Mouse (Mus musculus) heart, postnatal 10 days (tissue): ENCODE measurements around the gene Krtap5-1. TPM values are rescaled to one million over a fixed set of nuclear protein-coding genes. Genes with fewer than 3 reads are reported as not detected.
"Not testable (repeated sequence)": the region's sequence is repeated elsewhere in the genome, so short reads cannot be mapped to it uniquely, and the experiment has no call there.

ENCODE experiments used
- DNase-seq, 2 experiments: peaks; one replicate each; pipeline ENCODE4 v3.0.0; 2021
- intact Hi-C: fragments of 180-260 bp; cut with DNase I; formaldehyde crosslinking; loops from one replicate; pipeline ENCODE4 v1.15.1; 2025
- total RNA-seq, 2 experiments: library from RNA; stranded (reverse); gene quantifications; 2 replicates each; pipeline ENCODE4 v1.2.3; 2021

Gene Krtap5-1
- not detected for total RNA-seq

DNA sequence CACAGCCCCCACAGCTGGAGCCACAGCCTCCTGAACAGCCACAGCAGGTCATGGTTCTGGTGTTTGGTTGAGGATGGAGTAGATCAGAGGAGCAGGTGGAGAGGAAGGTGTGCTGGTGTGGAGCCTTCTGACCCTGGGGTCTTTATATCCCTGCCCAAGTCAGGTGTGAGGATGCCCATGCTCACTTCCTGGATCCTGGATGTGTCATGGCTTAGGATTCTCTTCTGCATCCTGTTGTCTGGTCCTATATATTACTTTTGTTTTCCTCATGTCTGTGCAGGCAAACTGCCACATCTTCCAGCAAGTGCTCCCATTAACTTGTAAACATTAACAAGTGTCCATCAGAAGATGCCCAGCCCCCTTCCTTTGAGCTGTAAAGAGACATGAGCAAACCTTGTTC, at the start of gene Krtap5-1:
Gene Krtap5-1, minus strand, starts transcription at position 101 of the 400 bp plus-strand sequence.
- DNase-seq, intact Hi-C loops: not testable (repeated sequence)

DNA sequence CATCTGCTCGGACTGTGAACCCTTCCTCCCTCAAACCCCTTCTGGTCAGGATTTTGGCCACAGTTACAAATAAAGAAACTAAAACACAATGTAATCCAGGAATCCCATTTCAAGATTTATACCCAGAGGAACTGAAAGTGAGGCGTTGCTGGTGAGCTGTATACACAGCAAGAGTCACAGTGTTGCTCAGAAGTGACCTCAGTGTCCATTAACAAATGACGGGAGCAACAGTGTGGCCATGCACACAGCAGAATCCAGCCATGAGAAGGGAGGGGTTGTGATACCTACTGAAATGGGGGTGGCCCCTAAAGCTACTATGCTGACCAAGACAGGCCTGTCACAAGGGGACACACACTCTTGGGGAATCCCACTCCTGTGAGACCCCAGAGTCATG, 45.3 kb upstream of the Krtap5-1 start:
- no peak for DNase-seq

GRCm38 (mm10) chr7:142341564-142342246, 44.8 kb upstream of the Krtap5-1 start:
- intact Hi-C loops = no loop called here

More for the DNA sequence above, 45.3 kb upstream of the Krtap5-1 start:
- intact Hi-C loops = no loop called here

GRCm38 (mm10) chr7:142340269-142340970, 43.5 kb upstream of the Krtap5-1 start:
- intact Hi-C loops = no loop called here
- no peak for DNase-seq

More at GRCm38 (mm10) chr7:142341564-142342246, 44.8 kb upstream of the Krtap5-1 start:
- no peak for DNase-seq

- intact Hi-C loops = loop anchor here (2.0 kb wide), 3 partner anchors 18 to 340 kb away; no protein-coding TSS in a partner anchor
- no peak for DNase-seq
These were observed 38.2 kb upstream of the Krtap5-1 start for GRCm38 (mm10) chr7:142335151-142335550.

GRCm38 (mm10) chr7:142334246-142334645, 37.3 kb upstream of the Krtap5-1 start:
- peak; percentile 86 to 95 for DNase-seq
- intact Hi-C loops = loop anchor here (1.0 to 2.0 kb wide), 6 partner anchors 17 to 341 kb away; no protein-coding TSS in a partner anchor

- DNase-seq, intact Hi-C loops: not testable (repeated sequence)
These were observed 35.8 kb upstream of the Krtap5-1 start for GRCm38 (mm10) chr7:142332741-142333140.

GRCm38 (mm10) chr7:142331281-142331680, 34.4 kb upstream of the Krtap5-1 start:
- intact Hi-C loops = no loop called here
- no peak for DNase-seq

- DNase-seq = peak; percentile 85 to 86
- intact Hi-C loops = no loop called here
These were observed 33.4 kb upstream of the Krtap5-1 start for GRCm38 (mm10) chr7:142330271-142330724.

GRCm38 (mm10) chr7:142328507-142328906, 31.6 kb upstream of the Krtap5-1 start:
- intact Hi-C loops = no loop called here
- no peak for DNase-seq

DNA sequence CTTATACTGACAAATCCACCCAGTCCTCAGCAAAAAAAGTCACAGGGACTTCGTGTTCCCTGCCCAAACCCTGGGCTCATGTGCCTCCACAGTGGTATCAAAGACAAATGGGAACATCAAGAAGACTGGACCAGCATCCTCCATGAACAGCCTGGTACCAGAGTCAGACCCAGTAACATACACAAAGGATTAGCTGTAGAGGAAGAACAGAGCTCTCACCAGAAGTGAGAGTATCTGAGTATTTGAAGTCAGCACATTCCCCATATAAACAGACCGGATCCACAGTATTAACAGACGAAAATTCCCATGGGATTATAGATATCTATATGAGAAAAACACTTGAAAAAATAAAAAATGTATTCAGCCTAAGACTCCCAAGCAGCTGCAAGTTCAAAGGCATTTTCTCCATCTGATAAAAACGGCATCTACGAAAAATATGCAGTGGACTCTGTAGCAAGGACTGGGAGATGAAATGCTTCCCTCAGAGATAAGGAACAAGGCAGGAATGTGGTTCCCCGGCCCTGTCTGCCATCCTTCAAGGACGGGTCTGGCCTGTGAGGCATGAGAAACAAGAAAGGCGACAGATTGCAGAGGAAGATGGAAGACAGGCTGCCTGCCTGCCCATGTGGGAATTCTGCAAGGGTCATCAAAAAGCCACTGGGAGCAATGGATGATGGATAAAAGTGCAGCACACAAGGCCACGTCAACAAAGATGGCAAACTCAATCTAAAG, 30.0 kb upstream of the Krtap5-1 start:
- no peak for DNase-seq
- intact Hi-C loops = no loop called here

- no peak for DNase-seq
- intact Hi-C loops = no loop called here
These were observed 26.6 kb upstream of the Krtap5-1 start for GRCm38 (mm10) chr7:142323396-142324117.

GRCm38 (mm10) chr7:142322641-142323040, 25.7 kb upstream of the Krtap5-1 start:
- no peak for DNase-seq
- intact Hi-C loops = no loop called here

DNA sequence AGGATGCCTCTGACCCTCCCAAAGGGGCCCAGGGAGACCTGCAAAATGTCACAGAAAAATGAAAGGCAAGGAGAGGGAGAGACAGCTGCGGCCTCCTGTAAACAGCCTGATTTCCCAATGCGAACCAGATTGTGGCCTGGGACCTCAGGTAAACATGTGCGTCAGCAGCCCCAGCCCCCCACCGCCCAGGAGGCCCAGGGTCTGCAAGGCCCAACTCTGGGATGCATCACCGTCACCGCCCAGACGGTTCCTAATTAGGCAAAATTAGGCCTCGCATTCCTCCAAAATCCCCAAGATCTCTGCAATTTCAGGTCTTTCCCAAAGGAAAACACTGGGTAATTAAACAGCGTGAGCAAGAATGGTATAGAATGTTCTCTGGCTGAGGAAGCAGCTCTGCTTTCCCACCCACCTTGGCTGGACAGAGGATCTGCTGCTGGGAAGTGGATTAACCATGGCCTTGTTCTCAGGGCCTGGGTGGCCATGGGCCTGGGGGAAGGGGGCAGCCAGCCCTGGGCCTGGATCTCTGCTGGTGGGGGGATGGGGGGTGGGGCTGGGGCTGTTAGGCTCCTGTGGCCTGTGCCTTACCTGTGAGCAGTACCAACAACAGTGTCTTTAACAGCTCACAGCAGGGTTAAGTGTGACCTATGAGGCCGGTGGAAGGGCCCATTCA, 24.9 kb upstream of the Krtap5-1 start:
- DNase-seq, intact Hi-C loops: not testable (repeated sequence)

- no peak for DNase-seq
- intact Hi-C loops = no loop called here
These were observed 24.0 kb upstream of the Krtap5-1 start for GRCm38 (mm10) chr7:142320906-142321305.

DNA sequence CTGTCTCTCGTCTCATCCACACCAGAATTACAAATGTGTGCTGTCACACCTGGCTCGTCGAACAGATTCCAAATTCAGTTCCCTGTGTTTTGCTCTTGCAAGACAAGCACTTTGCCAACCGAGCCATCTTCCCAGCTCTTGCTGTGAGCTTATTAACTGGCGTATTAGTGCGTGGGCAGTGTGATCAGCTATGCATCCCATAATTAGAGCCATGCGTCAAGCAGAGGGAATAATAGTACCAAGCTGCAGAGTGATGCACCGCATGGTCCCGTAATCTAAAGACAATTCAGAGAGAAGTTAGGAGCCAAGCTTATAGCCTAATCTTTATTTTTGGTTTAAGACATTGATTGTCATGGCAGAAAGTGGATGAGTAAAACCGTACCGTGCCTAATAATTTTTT, 22.2 kb upstream of the Krtap5-1 start:
- intact Hi-C loops = loop anchor here (5.0 kb wide), 1 partner anchor 178 kb away; the partner anchor contains the start of gene Tnnt3
- no peak for DNase-seq

DNA sequence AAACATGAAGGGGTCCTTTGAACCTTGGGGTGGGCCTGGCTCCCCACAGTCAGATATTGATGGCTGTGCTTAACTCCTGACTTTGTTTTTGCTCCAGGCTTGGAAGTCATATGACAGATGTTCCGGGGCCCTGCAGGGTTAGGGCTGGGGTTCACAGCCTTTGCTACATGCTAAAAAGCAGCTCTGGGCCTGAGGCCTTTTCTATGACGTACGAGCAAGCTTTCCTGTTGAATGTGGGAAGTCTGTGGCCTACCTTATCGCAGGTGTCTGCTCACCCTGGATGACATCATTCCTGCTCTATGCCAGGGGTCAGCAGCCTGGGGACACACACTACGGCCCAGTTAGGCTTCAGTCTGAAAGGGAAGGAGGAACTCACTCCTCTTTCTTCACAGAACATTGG, 20.3 kb upstream of the Krtap5-1 start:
- intact Hi-C loops = loop anchor here (1.0 to 5.0 kb wide), 4 partner anchors 18 to 359 kb away; partner anchors contain the start of genes Syt8 and Tnnt3
- no peak for DNase-seq

- intact Hi-C loops = loop anchor here (1.0 to 5.0 kb wide), 4 partner anchors 18 to 265 kb away; partner anchors contain the start of genes Syt8 and Tnnt3
- peak; percentile 54 to 73 for DNase-seq
These were observed 19.6 kb upstream of the Krtap5-1 start for GRCm38 (mm10) chr7:142316558-142316957.

DNA sequence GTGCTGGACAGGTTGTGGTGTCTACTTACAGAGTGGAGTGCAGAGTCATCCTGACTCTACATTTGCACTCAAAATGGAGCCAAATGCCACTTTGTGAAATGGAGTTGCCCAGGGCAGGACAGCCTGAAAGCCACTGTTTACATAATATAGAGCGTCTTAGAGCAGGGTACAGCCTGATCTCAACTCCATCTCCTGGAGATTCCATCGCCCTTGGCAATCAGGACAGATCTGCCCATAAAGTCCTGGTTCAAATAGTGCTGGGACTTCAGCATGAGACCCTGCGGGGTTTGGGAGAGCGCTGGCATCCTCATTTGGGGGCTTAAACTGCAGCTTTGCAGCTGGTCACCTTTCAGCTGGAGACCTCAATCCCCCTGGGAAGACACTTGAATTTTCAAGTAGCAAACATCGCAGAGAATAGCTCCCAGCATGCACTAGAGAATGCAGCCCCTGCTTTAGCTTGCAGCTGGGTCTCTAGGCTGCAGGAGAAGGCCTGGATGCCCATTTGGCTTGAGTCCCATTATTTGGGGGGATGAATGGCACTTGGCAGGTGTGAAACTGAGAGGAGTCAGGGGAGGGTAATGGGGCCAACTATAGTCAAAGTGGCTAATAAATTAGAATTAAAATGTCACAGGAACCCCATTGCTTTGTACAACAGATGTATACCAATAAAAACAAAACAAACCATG, 17.8 kb upstream of the Krtap5-1 start:
- intact Hi-C loops = loop anchor here (5.0 kb wide), 1 partner anchor 183 kb away; the partner anchor contains the start of gene Tnnt3
- DNase-seq = no peak
